Mouse (Mus musculus): ENCODE data around the gene Thada. TPM values are rescaled to one million over a fixed set of nuclear protein-coding genes. Genes with fewer than 3 reads are reported as not detected.

The Thada gene
- polyA plus RNA-seq, 1 experiment from 2014 or later: 6.1 TPM

GRCm38 (mm10) chr17:84271566-84272202 is 194.3 kb downstream of the Thada start:
- Histone ChIP-seq H3K4me2 (no peak overlapping the region), H3K4me3 (no peak overlapping the region), H3K27me3 (no peaks in the 10 kb centered on the region), H3K4me1 (replicated peaks) (peaks cover 20% of the 10 kb centered on the region), H3K9me3 (no peaks in the 10 kb centered on the region), H3K36me3 (peaks cover 8% of the 10 kb centered on the region; the same call in 1 of the 2 replicates), H3K9ac (no peak overlapping the region), H3K27ac (no peak overlapping the region)
- WGBS: 96% methylated on average over 6 of the region's 6 CpGs
- no peak for ATAC-seq (ENCODE audit: low FRiP score)

- 87% methylated on average over 5 of the region's 5 CpGs for WGBS
- ATAC-seq (ENCODE audit: low FRiP score): no peak
- peaks cover 8% of the 10 kb centered on the region; the same call in 1 of the 2 replicates for H3K36me3 ChIP-seq
- H3K9ac ChIP-seq: no peak overlapping the region
- no peaks in the 10 kb centered on the region for H3K9me3 ChIP-seq
- no peak overlapping the region for H3K4me3 ChIP-seq
- no peak overlapping the region for H3K27ac ChIP-seq
- H3K4me2 ChIP-seq: no peak overlapping the region
- H3K4me1 ChIP-seq (replicated peaks): peaks cover 15% of the 10 kb centered on the region
- no peaks in the 10 kb centered on the region for H3K27me3 ChIP-seq
These were observed 196.3 kb downstream of the Thada start for GRCm38 (mm10) chr17:84269722-84270121.

DNA sequence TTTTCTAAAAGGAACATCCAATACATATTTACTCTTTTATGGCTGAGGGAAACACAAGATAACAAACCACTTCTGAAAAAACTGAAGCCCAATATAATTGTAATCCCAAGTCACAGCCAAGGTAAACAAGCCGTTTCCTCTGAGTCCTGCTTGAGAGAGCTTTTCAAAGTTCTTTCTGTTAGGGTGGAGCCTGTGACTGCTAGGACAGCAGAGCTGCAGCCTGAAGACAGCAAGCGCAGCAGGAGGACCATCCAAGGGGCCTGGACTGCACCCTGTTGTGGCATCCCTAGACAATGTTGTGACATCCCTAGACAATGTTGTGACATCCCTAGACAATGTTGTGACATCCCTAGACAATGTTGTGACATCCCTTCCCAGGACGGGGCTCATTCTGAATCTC is 197.6 kb downstream of the Thada start:
- Histone ChIP-seq H3K4me1 (replicated peaks) (peaks cover 9% of the 10 kb centered on the region; the same call in 1 of the 2 replicates), H3K9ac (no peak overlapping the region), H3K4me2 (no peak overlapping the region), H3K4me3 (no peak overlapping the region), H3K27me3 (no peaks in the 10 kb centered on the region), H3K36me3 (peaks cover 8% of the 10 kb centered on the region; the same call in 1 of the 2 replicates), H3K27ac (no peak overlapping the region), H3K9me3 (no peaks in the 10 kb centered on the region)
- no peak for ATAC-seq (ENCODE audit: low FRiP score)
- WGBS: 72% methylated on average over 3 of the region's 3 CpGs

DNA sequence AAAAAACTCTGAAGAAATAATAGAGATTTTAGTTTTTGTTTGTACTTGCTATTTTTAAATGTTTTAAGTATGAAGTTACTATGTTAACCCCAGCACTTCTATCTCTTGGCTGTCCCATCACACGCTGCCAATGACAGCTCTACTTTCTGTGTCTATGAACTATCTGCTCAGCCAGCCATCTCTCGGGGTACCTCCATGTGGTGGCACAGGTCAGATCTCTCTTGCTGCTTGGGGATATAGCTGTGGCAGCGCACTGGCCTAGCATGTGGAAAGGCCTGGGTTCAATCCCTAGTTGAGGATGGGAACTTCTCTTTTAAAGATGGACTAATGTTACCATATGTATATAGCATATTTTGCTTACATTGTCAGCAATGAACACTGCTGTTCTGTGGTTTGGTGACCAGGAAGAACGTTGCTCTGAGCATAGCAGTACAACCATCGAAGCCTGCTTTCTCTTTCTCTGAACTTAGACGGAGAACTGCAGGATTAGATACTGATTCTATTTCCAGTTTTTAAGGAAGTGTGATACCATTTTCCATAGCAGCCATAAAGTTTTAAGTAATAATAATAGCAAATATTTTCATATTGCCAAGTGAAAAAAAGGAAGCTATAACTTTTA is 198.4 kb downstream of the Thada start:
- H3K9me3 ChIP-seq: no peaks in the 10 kb centered on the region
- H3K4me1 ChIP-seq (replicated peaks): peaks cover 9% of the 10 kb centered on the region; the same call in 1 of the 2 replicates
- ATAC-seq (ENCODE audit: low FRiP score): no peak
- no peak overlapping the region for H3K4me3 ChIP-seq
- 93% methylated on average over 6 of the region's 6 CpGs for WGBS
- H3K36me3 ChIP-seq: peaks cover 8% of the 10 kb centered on the region; the same call in 1 of the 2 replicates
- no peak overlapping the region for H3K4me2 ChIP-seq
- H3K27ac ChIP-seq: no peak overlapping the region
- no peaks in the 10 kb centered on the region for H3K27me3 ChIP-seq
- H3K9ac ChIP-seq: no peak overlapping the region

- Histone ChIP-seq H3K9me3 (no peaks in the 10 kb centered on the region), H3K27ac (no peak overlapping the region), H3K27me3 (no peaks in the 10 kb centered on the region), H3K36me3 (peaks cover 8% of the 10 kb centered on the region; the same call in 1 of the 2 replicates), H3K9ac (no peak overlapping the region), H3K4me2 (no peak overlapping the region), H3K4me1 (replicated peaks) (peaks cover 9% of the 10 kb centered on the region; the same call in 1 of the 2 replicates), H3K4me3 (no peak overlapping the region)
- 85% methylated on average over 3 of the region's 3 CpGs for WGBS
- ATAC-seq (ENCODE audit: low FRiP score): no peak
These were observed 199.7 kb downstream of the Thada start for GRCm38 (mm10) chr17:84266161-84266948.

DNA sequence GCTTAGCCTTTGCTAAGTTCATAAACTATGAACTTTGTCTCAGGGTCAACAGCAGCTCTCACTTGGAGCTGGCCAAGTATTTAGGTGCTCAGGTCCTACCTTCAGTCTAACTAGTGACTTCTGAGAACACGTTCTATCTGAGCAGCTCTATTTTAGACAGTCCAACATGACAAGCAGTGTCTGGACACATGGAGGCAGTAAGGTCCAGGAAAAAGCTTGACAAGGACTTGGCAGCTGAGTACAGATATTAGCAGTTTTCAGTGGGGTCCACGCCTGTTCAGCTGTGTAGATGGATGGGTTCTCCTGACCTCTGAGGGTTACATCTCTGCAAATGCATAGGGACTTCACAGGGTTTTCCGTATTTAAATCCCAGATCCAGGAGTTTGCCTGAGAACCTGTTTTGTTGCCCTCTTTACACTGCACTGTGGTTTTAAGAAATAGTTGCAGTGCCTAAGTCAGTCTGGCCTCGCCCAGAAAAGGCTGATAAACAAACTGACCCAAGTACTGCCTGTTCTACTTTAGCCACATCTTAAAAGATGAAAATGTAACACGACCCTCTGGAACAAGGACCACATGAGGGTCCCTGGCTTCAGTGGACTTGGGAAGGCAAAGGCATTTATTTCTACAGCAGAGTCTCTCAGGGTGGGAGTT is 200.4 kb downstream of the Thada start:
- no peak overlapping the region for H3K4me3 ChIP-seq
- ATAC-seq (ENCODE audit: low FRiP score): no peak
- H3K4me2 ChIP-seq: no peak overlapping the region
- 87% methylated on average over 5 of the region's 5 CpGs for WGBS
- no peak overlapping the region for H3K27ac ChIP-seq
- H3K9ac ChIP-seq: no peak overlapping the region
- H3K36me3 ChIP-seq: peaks cover 6% of the 10 kb centered on the region; the same call in 1 of the 2 replicates
- H3K4me1 ChIP-seq (replicated peaks): peaks cover 9% of the 10 kb centered on the region; the same call in 1 of the 2 replicates
- H3K9me3 ChIP-seq: no peaks in the 10 kb centered on the region
- no peaks in the 10 kb centered on the region for H3K27me3 ChIP-seq

DNA sequence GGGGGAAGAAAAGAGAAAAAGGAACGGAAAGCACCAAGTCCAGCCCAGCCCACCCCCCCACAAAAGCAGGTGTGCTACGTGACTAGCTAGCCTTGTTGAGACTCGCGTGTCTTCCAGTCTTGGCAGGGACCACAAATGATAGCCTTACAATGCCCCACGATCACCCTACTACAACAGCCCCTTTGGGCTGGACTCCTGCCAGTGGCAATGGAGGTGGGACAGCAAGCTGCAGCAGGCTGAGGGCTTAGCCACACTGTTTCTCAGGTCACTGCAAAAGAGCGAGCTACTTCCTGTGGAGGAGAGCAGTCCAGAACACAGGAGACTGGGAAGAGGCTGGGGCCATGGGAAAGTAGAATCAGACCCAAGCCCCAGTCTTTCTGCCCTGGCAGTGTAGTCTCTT is 201.7 kb downstream of the Thada start:
- H3K9ac ChIP-seq: no peak overlapping the region
- peaks cover 9% of the 10 kb centered on the region; the same call in 1 of the 2 replicates for H3K4me1 ChIP-seq (replicated peaks)
- no peaks in the 10 kb centered on the region for H3K27me3 ChIP-seq
- H3K36me3 ChIP-seq: no peaks in the 10 kb centered on the region
- 86% methylated on average over 6 of the region's 6 CpGs for WGBS
- no peak overlapping the region for H3K4me2 ChIP-seq
- no peak for ATAC-seq (ENCODE audit: low FRiP score)
- H3K9me3 ChIP-seq: no peaks in the 10 kb centered on the region
- no peak overlapping the region for H3K4me3 ChIP-seq
- H3K27ac ChIP-seq: no peak overlapping the region

DNA sequence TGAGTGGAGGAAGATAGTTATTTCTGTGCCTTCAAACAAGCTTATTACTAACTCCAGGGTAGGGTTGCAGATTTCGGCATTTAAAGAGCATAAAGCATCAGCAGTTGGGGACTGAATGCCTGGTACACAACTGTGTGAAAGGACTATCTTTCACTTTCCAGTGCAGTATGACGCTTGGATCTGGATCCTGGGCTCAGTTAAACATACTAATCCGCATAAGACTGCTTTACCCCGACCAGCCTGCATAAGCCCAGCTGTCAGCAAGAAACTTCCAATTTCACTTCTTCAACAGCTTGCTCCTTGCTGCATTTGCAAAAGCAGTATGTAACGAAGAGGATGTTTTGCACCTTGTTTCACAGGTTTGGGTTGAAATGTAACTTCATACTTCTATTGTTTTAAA is 202.4 kb downstream of the Thada start:
- Histone ChIP-seq H3K4me1 (replicated peaks) (peaks cover 13% of the 10 kb centered on the region), H3K4me3 (no peak overlapping the region), H3K36me3 (no peaks in the 10 kb centered on the region), H3K4me2 (no peak overlapping the region), H3K9ac (no peak overlapping the region), H3K9me3 (no peaks in the 10 kb centered on the region), H3K27ac (no peak overlapping the region), H3K27me3 (no peaks in the 10 kb centered on the region)
- ATAC-seq (ENCODE audit: low FRiP score): no peak
- WGBS: 88% methylated on average over 5 of the region's 5 CpGs

GRCm38 (mm10) chr17:84262325-84262979 is 203.6 kb downstream of the Thada start:
- H3K9me3 ChIP-seq: no peaks in the 10 kb centered on the region
- no peak overlapping the region for H3K27ac ChIP-seq
- H3K36me3 ChIP-seq: no peaks in the 10 kb centered on the region
- no peak for ATAC-seq (ENCODE audit: low FRiP score)
- WGBS: 88% methylated on average over 9 of the region's 9 CpGs
- H3K4me2 ChIP-seq: no peak overlapping the region
- H3K4me3 ChIP-seq: no peak overlapping the region
- H3K27me3 ChIP-seq: no peaks in the 10 kb centered on the region
- H3K4me1 ChIP-seq (replicated peaks): peaks cover 21% of the 10 kb centered on the region
- no peak overlapping the region for H3K9ac ChIP-seq

DNA sequence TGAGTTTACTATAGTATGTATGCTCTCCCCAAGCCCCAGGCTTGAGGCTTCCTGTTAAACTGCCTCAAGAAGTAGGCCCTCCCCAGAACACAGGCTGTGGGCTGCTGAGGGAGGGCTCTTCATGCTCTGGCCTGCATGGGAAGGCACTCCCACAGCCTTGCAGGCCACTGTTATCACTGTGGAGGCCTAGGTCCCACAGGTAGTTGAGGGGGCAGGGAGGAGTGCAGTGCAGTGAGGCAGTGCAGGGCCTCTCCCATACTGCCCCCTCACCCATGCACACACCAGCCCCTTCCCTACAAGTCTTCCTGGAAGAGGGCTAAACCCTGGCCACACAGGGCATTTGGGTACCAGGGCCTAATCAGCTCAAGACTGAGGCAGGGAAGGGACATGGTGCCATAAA is 205.0 kb downstream of the Thada start:
- Histone ChIP-seq H3K4me2 (no peak overlapping the region), H3K36me3 (no peaks in the 10 kb centered on the region), H3K4me3 (no peak overlapping the region), H3K27me3 (no peaks in the 10 kb centered on the region), H3K9ac (no peak overlapping the region), H3K9me3 (no peaks in the 10 kb centered on the region), H3K4me1 (replicated peaks) (peaks cover 26% of the 10 kb centered on the region), H3K27ac (no peak overlapping the region)
- no peak for ATAC-seq (ENCODE audit: low FRiP score)

DNA sequence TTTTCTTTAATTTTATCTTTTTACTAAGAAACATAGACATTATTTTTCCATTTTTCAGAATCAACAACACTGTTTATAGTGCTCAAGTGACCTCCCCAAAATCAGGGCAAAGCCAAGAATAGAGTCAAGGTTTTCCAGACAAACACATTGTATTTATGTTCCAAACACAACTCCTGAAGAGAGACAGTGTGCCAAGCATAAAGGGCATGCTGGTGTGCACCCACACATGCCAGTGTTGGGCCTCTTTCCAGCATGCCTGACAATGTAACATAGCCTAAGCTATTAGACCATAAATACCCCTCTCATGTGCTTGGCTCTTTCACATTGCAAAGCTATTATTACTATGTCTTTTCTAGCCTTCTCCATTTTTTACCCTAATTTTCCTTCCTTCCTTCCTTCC is 205.8 kb downstream of the Thada start:
- H3K4me3 ChIP-seq: no peak overlapping the region
- ATAC-seq (ENCODE audit: low FRiP score): no peak
- no peaks in the 10 kb centered on the region for H3K36me3 ChIP-seq
- peaks cover 29% of the 10 kb centered on the region for H3K4me1 ChIP-seq (replicated peaks)
- H3K27me3 ChIP-seq: no peaks in the 10 kb centered on the region
- no peak overlapping the region for H3K9ac ChIP-seq
- H3K27ac ChIP-seq: no peak overlapping the region
- H3K4me2 ChIP-seq: no peak overlapping the region
- H3K9me3 ChIP-seq: no peaks in the 10 kb centered on the region

All from hindbrain, embryonic 13.5 days (tissue).